Mouse (Mus musculus) limb, embryonic 11.5 days (tissue): ENCODE data around the gene Stom. TPM values are rescaled to one million over a fixed set of nuclear protein-coding genes. Genes with fewer than 3 reads are reported as not detected.

Experiments
- ATAC-seq: fragments of 200-750 bp; cut with Nextera tagmentation; 2 replicates; pipeline ENCODE4 v1.8.0; 2017; ENCODE audit warnings: low read depth; ENCODE audit not compliant: insufficient number of reproducible peaks, low FRiP score, low TSS enrichment
- DNase-seq: peaks from one replicate; pipeline ENCODE4 v3.0.0-alpha.2; 2015; ENCODE audit warnings: low spot score
- H3K27ac ChIP-seq: fragments of 300-500 bp; sonication (generic); replicated peaks from 2 replicates; pipeline ENCODE4 v1.5.1; 2014; ENCODE audit warnings: low read depth, mild to moderate bottlenecking, low read length
- H3K27me3 ChIP-seq: fragments of 300-500 bp; sonication (generic); 2 replicates; pipeline ENCODE4 v1.6.1; 2014; ENCODE audit warnings: mild to moderate bottlenecking, low read length, mixed read lengths; ENCODE audit not compliant: control insufficient read depth, insufficient read depth
- H3K36me3 ChIP-seq: fragments of 300-500 bp; sonication (generic); 2 replicates; pipeline ENCODE4 v1.6.1; 2014; ENCODE audit warnings: mild to moderate bottlenecking, low read length, moderate library complexity, mixed read lengths; ENCODE audit not compliant: control insufficient read depth, insufficient read depth
- H3K4me1 ChIP-seq: fragments of 300-500 bp; sonication (generic); 2 replicates; pipeline ENCODE4 v1.6.1; 2014; ENCODE audit warnings: low read length, mixed read lengths; ENCODE audit not compliant: control insufficient read depth, insufficient read depth
- H3K4me2 ChIP-seq: fragments of 300-500 bp; sonication (generic); 2 replicates; pipeline ENCODE4 v1.6.1; 2014; ENCODE audit warnings: low read depth, mild to moderate bottlenecking, moderate library complexity; ENCODE audit not compliant: severe bottlenecking
- H3K4me3 ChIP-seq: fragments of 300-500 bp; sonication (generic); 2 replicates; pipeline ENCODE4 v1.5.1; 2014; ENCODE audit warnings: low read depth, low read length
- H3K9ac ChIP-seq: fragments of 300-500 bp; sonication (generic); 2 replicates; pipeline ENCODE4 v1.6.1; 2014; ENCODE audit warnings: mild to moderate bottlenecking, low read length
- H3K9me3 ChIP-seq: fragments of 300-500 bp; sonication (generic); 2 replicates; pipeline ENCODE4 v1.6.1; 2016; ENCODE audit warnings: low read length; ENCODE audit not compliant: control insufficient read depth
- WGBS: fragments of 180-500 bp; shearing (Covaris S2); extraction: QIAGEN DNeasy Blood & Tissue Kit; methylation state at CpG from one replicate; pipeline ENCODE4 v1.1.7; 2014; 5-methylcytosine and 5-hydroxymethylcytosine counted together
- polyA plus RNA-seq: library from polyadenylated mRNA; unstranded; fragments of >200 nt; fragmentation: Nextera tagmentation; extraction: Ambion mirVana; gene quantifications from 2 replicates; pipeline ENCODE4 v1.2.1, GENCODE M21; 2014

The Stom gene
- polyA plus RNA-seq: 10.9 and 12.0 TPM in 2 replicates

- Histone ChIP-seq H3K27ac (peak within 1 kb of the TSS; percentile 23), H3K36me3 (no peaks in the 10 kb centered on the region), H3K4me2 (peak within 1 kb of the TSS; percentile 100), H3K4me3 (peak within 1 kb of the TSS; percentile 70), H3K9me3 (no peaks in the 10 kb centered on the region), H3K27me3 (peaks cover 4% of the 10 kb centered on the region; the same call in 1 of the 2 replicates), H3K4me1 (peaks cover 3% of the 10 kb centered on the region; the same call in 1 of the 2 replicates), H3K9ac (peak within 1 kb of the TSS; percentile 62)
- under 1% methylated on average over 45 of the region's 45 CpGs for WGBS
- ATAC-seq: peak; percentile 98
- DNase-seq: peak; percentile 100
These were observed at the start of gene Stom for GRCm38 (mm10) chr2:35336388-35337280. Gene Stom, minus strand, starts transcription at chr2:35336976.

GRCm38 (mm10) chr2:35385441-35385871 lies 48.7 kb upstream of the Stom start:
- no peaks in the 10 kb centered on the region for H3K36me3 ChIP-seq
- no peak for ATAC-seq
- no peak overlapping the region for H3K4me2 ChIP-seq
- H3K9me3 ChIP-seq: no peaks in the 10 kb centered on the region
- H3K27ac ChIP-seq: no peak overlapping the region
- WGBS: 59% methylated on average over 9 of the region's 9 CpGs
- no peaks in the 10 kb centered on the region for H3K4me1 ChIP-seq
- H3K27me3 ChIP-seq: no peaks in the 10 kb centered on the region
- no peak for DNase-seq
- no peak overlapping the region for H3K9ac ChIP-seq
- no peak overlapping the region for H3K4me3 ChIP-seq

GRCm38 (mm10) chr2:35379306-35379705 lies 42.5 kb upstream of the Stom start:
- no peaks in the 10 kb centered on the region for H3K4me1 ChIP-seq
- H3K9ac ChIP-seq: no peak overlapping the region
- H3K27ac ChIP-seq: no peak overlapping the region
- H3K27me3 ChIP-seq: no peaks in the 10 kb centered on the region
- no peak overlapping the region for H3K4me3 ChIP-seq
- no peak for DNase-seq
- ATAC-seq: no peak
- 70% methylated on average over 9 of the region's 9 CpGs for WGBS
- H3K36me3 ChIP-seq: no peaks in the 10 kb centered on the region
- H3K9me3 ChIP-seq: no peaks in the 10 kb centered on the region
- H3K4me2 ChIP-seq: no peak overlapping the region

GRCm38 (mm10) chr2:35377600-35377999 lies 40.8 kb upstream of the Stom start:
- no peak for DNase-seq
- Histone ChIP-seq H3K27me3 (no peaks in the 10 kb centered on the region), H3K9ac (no peak overlapping the region), H3K36me3 (no peaks in the 10 kb centered on the region), H3K4me3 (no peak overlapping the region), H3K4me1 (no peaks in the 10 kb centered on the region), H3K27ac (no peak overlapping the region), H3K9me3 (no peaks in the 10 kb centered on the region), H3K4me2 (no peak overlapping the region)
- ATAC-seq: no peak
- WGBS: 56% methylated on average over 6 of the region's 6 CpGs

- ATAC-seq (no peak), DNase-seq (peak; percentile 64)
- Histone ChIP-seq H3K27me3 (no peaks in the 10 kb centered on the region), H3K4me3 (no peak overlapping the region), H3K4me2 (no peak overlapping the region), H3K4me1 (no peaks in the 10 kb centered on the region), H3K9ac (no peak overlapping the region), H3K36me3 (no peaks in the 10 kb centered on the region), H3K9me3 (no peaks in the 10 kb centered on the region), H3K27ac (no peak overlapping the region)
- WGBS: 17% methylated on average over 3 of the region's 3 CpGs
These were observed 36.2 kb upstream of the Stom start for GRCm38 (mm10) chr2:35373003-35373402.

- DNase-seq (no peak), ATAC-seq (no peak)
- H3K9me3 ChIP-seq: no peaks in the 10 kb centered on the region
- no peak overlapping the region for H3K4me2 ChIP-seq
- H3K9ac ChIP-seq: no peak overlapping the region
- no peak overlapping the region for H3K4me3 ChIP-seq
- H3K27ac ChIP-seq: no peak overlapping the region
- no peaks in the 10 kb centered on the region for H3K36me3 ChIP-seq
- no peaks in the 10 kb centered on the region for H3K4me1 ChIP-seq
- no peaks in the 10 kb centered on the region for H3K27me3 ChIP-seq
These were observed 33.9 kb upstream of the Stom start for GRCm38 (mm10) chr2:35370686-35371085.

- H3K4me3 ChIP-seq: no peak within 1 kb of the TSS
- no peaks in the 10 kb centered on the region for H3K36me3 ChIP-seq
- no peak for ATAC-seq
- no peak within 1 kb of the TSS for H3K4me2 ChIP-seq
- H3K27me3 ChIP-seq: no peaks in the 10 kb centered on the region
- no peaks in the 10 kb centered on the region for H3K9me3 ChIP-seq
- no peaks in the 10 kb centered on the region for H3K4me1 ChIP-seq
- 81% methylated on average over 2 of the region's 2 CpGs for WGBS
- H3K27ac ChIP-seq: no peak within 1 kb of the TSS
- DNase-seq: no peak
- H3K9ac ChIP-seq: no peak within 1 kb of the TSS
These were observed 30.9 kb upstream of the Stom start, which contains the start of gene 4930568D16Rik for GRCm38 (mm10) chr2:35367629-35368028. Gene 4930568D16Rik, minus strand, starts transcription at chr2:35367729.

GRCm38 (mm10) chr2:35349184-35349583 lies 12.4 kb upstream of the Stom start:
- no peak for ATAC-seq
- Histone ChIP-seq H3K9me3 (no peaks in the 10 kb centered on the region), H3K9ac (no peak overlapping the region), H3K36me3 (no peaks in the 10 kb centered on the region), H3K27me3 (no peaks in the 10 kb centered on the region), H3K4me2 (no peak overlapping the region), H3K4me1 (no peaks in the 10 kb centered on the region), H3K27ac (no peak overlapping the region), H3K4me3 (no peak overlapping the region)
- no peak for DNase-seq
- 60% methylated on average over 5 of the region's 5 CpGs for WGBS
